Mouse (Mus musculus) intestine, postnatal 0 days (tissue): Measurements from ENCODE around the gene Gna15. TPM values are rescaled to one million over a fixed set of nuclear protein-coding genes. Genes with fewer than 3 reads are reported as not detected.

Experiments used
- ATAC-seq: fragments of 200-750 bp; cut with Nextera tagmentation; 2 replicates; pipeline ENCODE4 v1.8.0; 2017; ENCODE audit warnings: mild to moderate bottlenecking, moderate TSS enrichment, moderate library complexity
- H3K27ac ChIP-seq: fragments of 300-500 bp; sonication (generic); 2 replicates; pipeline ENCODE4 v1.5.1; 2014; ENCODE audit warnings: mild to moderate bottlenecking, low read depth, low read length, moderate library complexity
- H3K27me3 ChIP-seq: fragments of 300-500 bp; sonication (generic); replicated peaks from 2 replicates; pipeline ENCODE4 v1.6.1; 2014; ENCODE audit warnings: low read length, mixed read lengths; ENCODE audit not compliant: control insufficient read depth, insufficient read depth
- H3K36me3 ChIP-seq: fragments of 300-500 bp; sonication (generic); 2 replicates; pipeline ENCODE4 v1.6.1; 2014; ENCODE audit warnings: mild to moderate bottlenecking, moderate library complexity; ENCODE audit not compliant: control insufficient read depth, insufficient read depth
- H3K4me1 ChIP-seq: fragments of 300-500 bp; sonication (generic); replicated peaks from 2 replicates; pipeline ENCODE4 v1.6.1; 2014; ENCODE audit warnings: antibody characterized with exemption, low read length, mixed read lengths; ENCODE audit not compliant: control insufficient read depth, insufficient read depth
- H3K4me2 ChIP-seq: fragments of 300-500 bp; sonication (generic); replicated peaks from 2 replicates; pipeline ENCODE4 v1.6.1; 2014; ENCODE audit warnings: low read depth, mild to moderate bottlenecking, moderate library complexity
- H3K4me3 ChIP-seq: fragments of 300-500 bp; sonication (generic); 2 replicates; pipeline ENCODE4 v1.5.1; 2014; ENCODE audit warnings: low read depth, low read length
- H3K9ac ChIP-seq: fragments of 300-500 bp; sonication (generic); 2 replicates; pipeline ENCODE4 v1.6.1; 2014; ENCODE audit warnings: mild to moderate bottlenecking, low read depth, low read length
- H3K9me3 ChIP-seq: fragments of 300-500 bp; sonication (generic); 2 replicates; pipeline ENCODE4 v1.6.1; 2016; ENCODE audit warnings: mixed run types; ENCODE audit not compliant: control insufficient read depth
- CTCF ChIP-seq: sonication (generic); IDR thresholded peaks from 2 replicates; pipeline ENCODE4 v1.5.1; 2016; ENCODE audit warnings: low read depth, mild to moderate bottlenecking, control low read depth, antibody characterized with exemption, moderate library complexity
- WGBS: fragments of 180-500 bp; shearing (Covaris S2); extraction: QIAGEN DNeasy Blood & Tissue Kit; methylation state at CpG from one replicate; pipeline ENCODE4 v1.1.7; 2014; 5-methylcytosine and 5-hydroxymethylcytosine counted together
- polyA plus RNA-seq: library from polyadenylated mRNA; unstranded; fragments of >200 nt; fragmentation: Nextera tagmentation; extraction: Ambion mirVana; gene quantifications from 2 replicates; pipeline ENCODE4 v1.2.1, GENCODE M21; 2015

Gene Gna15
- polyA plus RNA-seq, 1 experiment from 2014 or later: 0.64 TPM

GRCm38 (mm10) chr10:81569507-81570237 is 45.6 kb upstream of the Gna15 start:
- Histone ChIP-seq H3K9me3 (no peaks in the 10 kb centered on the region), H3K4me1 (peaks cover 5% of the 10 kb centered on the region), H3K4me2 (no peak overlapping the region), H3K36me3 (peaks cover 23% of the 10 kb centered on the region), H3K4me3 (no peak overlapping the region), H3K9ac (no peak overlapping the region), H3K27ac (no peak overlapping the region), H3K27me3 (peaks cover 10% of the 10 kb centered on the region; the same call in 1 of the 2 replicates)
- 72% methylated on average over 9 of the region's 9 CpGs for WGBS
- no peak for ATAC-seq
- no peak for TF ChIP-seq CTCF

- no peak for TF ChIP-seq CTCF
- H3K27ac ChIP-seq: no peak overlapping the region
- H3K9me3 ChIP-seq: no peaks in the 10 kb centered on the region
- H3K4me3 ChIP-seq: no peak overlapping the region
- WGBS: 8% methylated on average over 15 of the region's 16 CpGs
- H3K4me2 ChIP-seq: 0 out of 2 replicates have a peak overlapping the region, but pooled peaks have one; percentile 17
- H3K36me3 ChIP-seq: peaks cover 32% of the 10 kb centered on the region
- H3K27me3 ChIP-seq: peaks cover 10% of the 10 kb centered on the region; the same call in 1 of the 2 replicates
- peaks cover 5% of the 10 kb centered on the region for H3K4me1 ChIP-seq
- H3K9ac ChIP-seq: no peak overlapping the region
- ATAC-seq: no peak
Observed at GRCm38 (mm10) chr10:81568381-81569191, 44.6 kb upstream of the Gna15 start.

GRCm38 (mm10) chr10:81565257-81566228 is 41.5 kb upstream of the Gna15 start:
- 63% methylated on average over 20 of the region's 20 CpGs for WGBS
- H3K36me3 ChIP-seq: peaks cover 38% of the 10 kb centered on the region
- no peak overlapping the region for H3K4me2 ChIP-seq
- ATAC-seq: no peak
- H3K4me3 ChIP-seq: no peak overlapping the region
- H3K9ac ChIP-seq: no peak overlapping the region
- H3K4me1 ChIP-seq: peaks cover 6% of the 10 kb centered on the region; the same call in 1 of the 2 replicates
- no peak for TF ChIP-seq CTCF
- no peaks in the 10 kb centered on the region for H3K9me3 ChIP-seq
- H3K27ac ChIP-seq: no peak overlapping the region
- H3K27me3 ChIP-seq: no peaks in the 10 kb centered on the region

GRCm38 (mm10) chr10:81564734-81565133 is 40.7 kb upstream of the Gna15 start:
- H3K4me2 ChIP-seq: peak overlapping the region; percentile 22; the same call in 1 of the 2 replicates
- H3K27me3 ChIP-seq: no peaks in the 10 kb centered on the region
- H3K27ac ChIP-seq: no peak overlapping the region
- H3K4me3 ChIP-seq: no peak overlapping the region
- peak; percentile 82 for TF ChIP-seq CTCF
- H3K36me3 ChIP-seq: peaks cover 38% of the 10 kb centered on the region
- H3K4me1 ChIP-seq: peaks cover 6% of the 10 kb centered on the region; the same call in 1 of the 2 replicates
- 41% methylated on average over 10 of the region's 10 CpGs for whole genome bisulfite sequencing
- no peak overlapping the region for H3K9ac ChIP-seq
- H3K9me3 ChIP-seq: no peaks in the 10 kb centered on the region
- ATAC-seq: no peak

GRCm38 (mm10) chr10:81564216-81564615 is 40.2 kb upstream of the Gna15 start:
- no peak for ATAC-seq
- Histone ChIP-seq H3K36me3 (peaks cover 38% of the 10 kb centered on the region), H3K27me3 (no peaks in the 10 kb centered on the region), H3K9ac (no peak overlapping the region), H3K9me3 (no peaks in the 10 kb centered on the region), H3K4me2 (peak overlapping the region; percentile 22), H3K27ac (no peak overlapping the region), H3K4me1 (peaks cover 6% of the 10 kb centered on the region; the same call in 1 of the 2 replicates), H3K4me3 (0 out of 2 replicates have a peak overlapping the region, but pooled peaks have one; percentile 21)
- no peak for TF ChIP-seq CTCF
- WGBS: 18% methylated on average over 10 of the region's 10 CpGs
